Mouse (Mus musculus): ENCODE measurements at regions not wholly inside any gene's neighbourhood (a gene's known extent, or its start where the extent isn't known, plus 50 kb on each side); places are given as distances from the start of the nearest gene placed in this dataset.

- H3K4me3 ChIP-seq: no peak overlapping the region
- peaks cover 11% of the 10 kb centered on the region for H3K4me1 ChIP-seq (replicated peaks)
- no peaks in the 10 kb centered on the region for H3K36me3 ChIP-seq
- DNase-seq (ENCODE audit: low spot score): no peak
- 83% methylated on average over 3 of the region's 3 CpGs for WGBS
- H3K9me3 ChIP-seq: no peaks in the 10 kb centered on the region
- H3K27me3 ChIP-seq (ENCODE audit: insufficient read depth, poor library complexity, severe bottlenecking): peaks cover 8% of the 10 kb centered on the region; the same call in 1 of the 2 replicates
- no peak overlapping the region for H3K27ac ChIP-seq
Measured at GRCm38 (mm10) chr16:21323446-21324034, 99.4 kb upstream of the Vps8 start.

- DNase-seq (ENCODE audit: low spot score): no peak
- H3K27me3 ChIP-seq (ENCODE audit: insufficient read depth, poor library complexity, severe bottlenecking): peaks cover 1% of the 10 kb centered on the region; the same call in 1 of the 2 replicates
- H3K9me3 ChIP-seq: no peaks in the 10 kb centered on the region
- WGBS: 91% methylated on average over 4 of the region's 4 CpGs
- H3K36me3 ChIP-seq: peaks cover 6% of the 10 kb centered on the region; the same call in 1 of the 2 replicates
- no peak overlapping the region for H3K4me3 ChIP-seq
- H3K4me1 ChIP-seq (replicated peaks): peaks cover 18% of the 10 kb centered on the region
- H3K27ac ChIP-seq: no peak overlapping the region
Measured at GRCm38 (mm10) chr16:21327969-21328368, 94.9 kb upstream of the Vps8 start.

DNA sequence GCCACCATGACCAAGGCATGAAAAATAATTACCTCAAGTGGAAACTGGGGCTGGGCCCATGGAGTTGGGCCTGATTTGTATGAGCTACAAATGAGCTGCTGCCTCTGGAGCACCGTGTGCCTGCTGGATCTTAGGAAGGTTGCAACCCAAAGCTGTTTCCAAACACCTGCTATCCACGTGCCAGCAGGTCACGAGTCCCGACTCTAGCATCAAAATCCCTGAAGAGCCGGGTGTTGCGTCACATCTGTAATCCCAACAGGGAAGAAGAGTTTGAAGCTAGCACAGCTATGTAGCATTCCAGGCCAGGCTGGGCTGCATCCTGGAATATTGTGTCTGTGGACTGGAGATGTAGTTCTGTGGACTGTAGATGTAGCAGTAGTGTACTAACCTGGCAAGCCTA, 93.7 kb upstream of the Vps8 start:
- peaks cover 23% of the 10 kb centered on the region for H3K4me1 ChIP-seq (replicated peaks)
- no peaks in the 10 kb centered on the region for H3K27me3 ChIP-seq (ENCODE audit: insufficient read depth, poor library complexity, severe bottlenecking)
- H3K27ac ChIP-seq: no peak overlapping the region
- H3K9me3 ChIP-seq: no peaks in the 10 kb centered on the region
- H3K36me3 ChIP-seq: peaks cover 6% of the 10 kb centered on the region; the same call in 1 of the 2 replicates
- DNase-seq (ENCODE audit: low spot score): no peak
- no peak overlapping the region for H3K4me3 ChIP-seq
- WGBS: 85% methylated on average over 6 of the region's 6 CpGs

GRCm38 (mm10) chr16:21331229-21331628, 91.7 kb upstream of the Vps8 start:
- Histone ChIP-seq H3K9me3 (no peaks in the 10 kb centered on the region), H3K27ac (no peak overlapping the region), H3K4me3 (no peak overlapping the region), H3K36me3 (peaks cover 6% of the 10 kb centered on the region; the same call in 1 of the 2 replicates), H3K27me3 (ENCODE audit: insufficient read depth, poor library complexity, severe bottlenecking) (peaks cover 8% of the 10 kb centered on the region), H3K4me1 (replicated peaks) (peaks cover 23% of the 10 kb centered on the region)
- 92% methylated on average over 5 of the region's 5 CpGs for WGBS
- DNase-seq (ENCODE audit: low spot score): no peak

GRCm38 (mm10) chr16:21332411-21332810, 90.5 kb upstream of the Vps8 start:
- peak overlapping the region; percentile 96 for H3K27ac ChIP-seq
- peaks cover 23% of the 10 kb centered on the region for H3K4me1 ChIP-seq (replicated peaks)
- H3K36me3 ChIP-seq: peaks cover 6% of the 10 kb centered on the region; the same call in 1 of the 2 replicates
- peak overlapping the region; percentile 69 for H3K4me3 ChIP-seq
- peaks cover 11% of the 10 kb centered on the region for H3K27me3 ChIP-seq (ENCODE audit: insufficient read depth, poor library complexity, severe bottlenecking)
- DNase-seq (ENCODE audit: low spot score): no peak
- 73% methylated on average over 7 of the region's 7 CpGs for WGBS
- H3K9me3 ChIP-seq: no peaks in the 10 kb centered on the region

DNA sequence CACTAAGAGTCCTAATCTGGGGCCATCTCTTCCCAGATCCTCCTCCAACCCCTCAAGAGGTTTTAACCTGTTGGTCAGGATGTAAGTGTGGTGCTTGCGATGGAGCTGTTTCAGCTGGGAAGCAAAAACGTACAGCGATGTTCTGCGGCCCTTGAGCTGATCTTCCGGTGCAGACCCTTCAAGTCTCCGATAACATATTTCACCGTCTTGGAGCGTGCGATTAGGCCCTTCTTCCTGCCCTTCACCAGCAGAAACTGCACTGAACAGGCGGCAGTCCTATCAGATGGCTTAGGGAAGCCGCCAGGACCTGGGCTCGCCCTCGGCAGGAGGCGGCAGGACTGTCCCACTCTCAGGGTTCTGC, 90.1 kb upstream of the Vps8 start:
- peaks cover 11% of the 10 kb centered on the region for H3K27me3 ChIP-seq (ENCODE audit: insufficient read depth, poor library complexity, severe bottlenecking)
- H3K27ac ChIP-seq: peak overlapping the region; percentile 96
- no peaks in the 10 kb centered on the region for H3K9me3 ChIP-seq
- H3K4me1 ChIP-seq (replicated peaks): peaks cover 23% of the 10 kb centered on the region
- peaks cover 6% of the 10 kb centered on the region; the same call in 1 of the 2 replicates for H3K36me3 ChIP-seq
- WGBS: 2% methylated on average over 14 of the region's 14 CpGs
- peak overlapping the region; percentile 69 for H3K4me3 ChIP-seq
- DNase-seq (ENCODE audit: low spot score): no peak

GRCm38 (mm10) chr16:21333223-21333951, 89.5 kb upstream of the Vps8 start:
- peaks cover 23% of the 10 kb centered on the region for H3K4me1 ChIP-seq (replicated peaks)
- WGBS: 2% methylated on average over 44 of the region's 44 CpGs
- H3K27me3 ChIP-seq (ENCODE audit: insufficient read depth, poor library complexity, severe bottlenecking): peaks cover 16% of the 10 kb centered on the region
- DNase-seq (ENCODE audit: low spot score): peak; percentile 92
- H3K36me3 ChIP-seq: peaks cover 6% of the 10 kb centered on the region; the same call in 1 of the 2 replicates
- H3K4me3 ChIP-seq: peak overlapping the region; percentile 69
- peak overlapping the region; percentile 96 for H3K27ac ChIP-seq
- H3K9me3 ChIP-seq: no peaks in the 10 kb centered on the region

DNA sequence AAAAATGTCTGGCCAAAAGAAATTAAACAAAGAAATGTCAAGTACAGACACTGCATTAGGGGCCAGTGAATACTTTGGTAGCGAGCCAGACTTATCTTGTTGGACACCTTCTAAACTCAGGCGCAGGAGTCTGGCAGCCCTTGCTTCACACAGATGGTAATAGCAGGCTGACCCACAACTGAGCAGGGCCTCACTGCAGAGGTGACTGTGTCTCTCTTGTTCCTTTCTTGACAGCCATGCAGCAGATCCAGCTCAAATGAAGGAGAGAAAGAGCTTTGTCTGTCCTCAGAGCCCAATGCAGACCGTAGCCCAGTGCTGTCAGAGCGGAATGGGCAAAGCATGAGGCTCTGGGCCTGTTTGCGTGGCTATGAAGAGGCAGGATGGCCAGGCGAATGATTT, 83.9 kb upstream of the Vps8 start:
- Histone ChIP-seq H3K36me3 (no peaks in the 10 kb centered on the region), H3K27ac (peak overlapping the region; percentile 85), H3K9me3 (no peaks in the 10 kb centered on the region), H3K27me3 (ENCODE audit: insufficient read depth, poor library complexity, severe bottlenecking) (peaks cover 19% of the 10 kb centered on the region), H3K4me3 (no peak overlapping the region), H3K4me1 (replicated peaks) (peaks cover 26% of the 10 kb centered on the region)
- 79% methylated on average over 6 of the region's 6 CpGs for WGBS
- DNase-seq (ENCODE audit: low spot score): no peak

DNA sequence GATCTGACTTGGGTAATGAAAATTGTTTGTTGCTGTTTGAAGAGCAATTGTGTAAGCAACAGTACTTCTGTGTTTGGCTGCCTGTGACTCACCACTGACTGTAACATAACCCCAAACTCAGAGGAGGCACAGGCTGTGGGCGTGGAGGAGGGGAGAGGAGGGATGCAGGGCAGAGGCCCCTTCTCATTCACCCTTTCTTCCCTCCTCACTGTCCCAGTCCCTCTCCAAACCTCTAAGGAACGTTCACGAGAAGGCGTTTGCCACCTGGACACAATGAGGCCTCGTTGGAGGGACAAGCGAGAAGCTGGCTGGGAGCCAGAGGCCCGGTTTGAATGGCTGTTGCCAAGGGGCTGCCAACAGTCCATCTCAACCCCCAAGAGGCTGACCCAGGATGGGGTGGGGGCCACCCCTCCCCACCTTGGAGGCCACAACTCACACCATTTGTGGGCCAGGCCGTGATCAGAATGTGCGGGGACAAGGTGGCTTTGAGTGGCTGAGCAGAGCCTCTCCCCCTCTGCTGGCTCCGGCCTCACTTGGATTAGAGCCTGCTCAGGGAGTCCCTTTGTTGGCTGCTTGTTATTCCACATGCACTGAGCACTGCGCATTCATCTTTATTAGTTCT, 83.3 kb upstream of the Vps8 start:
- DNase-seq (ENCODE audit: low spot score): peak; percentile 15
- peak overlapping the region; percentile 85 for H3K27ac ChIP-seq
- H3K27me3 ChIP-seq (ENCODE audit: insufficient read depth, poor library complexity, severe bottlenecking): peaks cover 19% of the 10 kb centered on the region
- WGBS: 32% methylated on average over 11 of the region's 11 CpGs
- no peaks in the 10 kb centered on the region for H3K9me3 ChIP-seq
- no peaks in the 10 kb centered on the region for H3K36me3 ChIP-seq
- H3K4me1 ChIP-seq (replicated peaks): peaks cover 26% of the 10 kb centered on the region
- H3K4me3 ChIP-seq: no peak overlapping the region

DNA sequence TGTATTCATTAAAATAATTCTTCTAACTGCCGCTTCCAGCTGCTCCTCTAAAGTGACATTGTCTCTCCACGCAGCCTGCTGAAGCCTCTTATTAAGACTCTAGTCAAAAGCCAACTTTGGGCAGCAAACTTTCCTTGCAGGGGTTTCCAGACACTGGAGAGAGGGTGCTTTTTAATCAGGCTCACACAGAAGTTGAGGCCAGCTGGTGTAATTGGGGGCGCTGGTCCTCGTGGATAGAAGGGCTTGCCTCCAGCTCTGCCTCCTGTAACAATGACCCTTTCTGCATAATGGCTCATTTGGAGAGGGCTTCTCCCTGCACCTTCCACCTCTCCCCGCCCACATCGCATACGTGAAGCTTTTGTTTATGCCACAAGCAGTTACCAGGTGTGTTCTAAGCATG, 82.8 kb upstream of the Vps8 start:
- 52% methylated on average over 7 of the region's 7 CpGs for WGBS
- H3K9me3 ChIP-seq: no peaks in the 10 kb centered on the region
- H3K27ac ChIP-seq: peak overlapping the region; percentile 85
- no peak for DNase-seq (ENCODE audit: low spot score)
- peaks cover 18% of the 10 kb centered on the region for H3K27me3 ChIP-seq (ENCODE audit: insufficient read depth, poor library complexity, severe bottlenecking)
- no peaks in the 10 kb centered on the region for H3K36me3 ChIP-seq
- no peak overlapping the region for H3K4me3 ChIP-seq
- peaks cover 26% of the 10 kb centered on the region for H3K4me1 ChIP-seq (replicated peaks)

DNA sequence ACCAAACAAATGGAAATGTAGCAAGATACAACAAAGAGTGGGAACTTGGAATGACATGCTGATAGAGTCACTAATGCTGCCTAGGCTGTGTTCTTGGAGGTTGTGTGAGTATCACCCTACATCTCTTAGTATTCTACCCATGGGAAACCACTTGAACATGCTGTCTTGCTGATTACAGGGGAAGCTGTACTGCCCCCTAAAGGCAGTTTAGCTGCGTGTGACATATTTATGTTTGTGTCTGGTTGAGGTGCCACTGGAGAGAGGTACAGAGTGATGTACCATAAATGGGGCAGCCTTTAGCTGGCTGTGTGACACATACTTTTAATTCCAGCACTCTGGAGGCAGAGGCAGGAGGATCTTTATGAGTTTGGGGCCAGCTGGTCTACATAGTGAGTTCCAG, 73.0 kb upstream of the Vps8 start:
- Histone ChIP-seq H3K4me3 (no peak overlapping the region), H3K27ac (no peak overlapping the region), H3K9me3 (no peaks in the 10 kb centered on the region), H3K4me1 (replicated peaks) (peaks cover 11% of the 10 kb centered on the region; the same call in 1 of the 2 replicates), H3K27me3 (ENCODE audit: insufficient read depth, poor library complexity, severe bottlenecking) (no peaks in the 10 kb centered on the region), H3K36me3 (no peaks in the 10 kb centered on the region)
- DNase-seq (ENCODE audit: low spot score): no peak
- 69% methylated on average over 1 of the region's 1 CpGs for WGBS

DNA sequence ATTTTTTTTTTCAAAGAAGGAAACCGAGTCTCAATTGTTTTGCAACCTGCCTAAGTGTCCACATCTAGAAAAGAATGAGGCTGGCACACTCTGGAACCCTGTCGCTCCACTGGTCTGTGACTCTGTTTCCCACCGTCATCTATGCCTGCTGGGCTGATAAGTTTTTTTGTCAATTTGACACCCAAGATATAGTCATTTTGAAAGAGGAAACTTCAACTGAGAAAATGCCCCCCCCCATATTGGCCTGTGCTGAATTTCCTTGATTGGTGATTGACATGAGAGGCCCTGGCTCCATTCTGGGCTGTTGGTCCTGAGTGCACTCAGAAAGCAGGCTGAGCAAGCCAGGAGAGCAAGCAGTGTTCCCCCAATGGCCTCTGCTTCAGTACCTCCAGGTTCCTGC, 71.6 kb upstream of the Vps8 start:
- Histone ChIP-seq H3K36me3 (no peaks in the 10 kb centered on the region), H3K27ac (no peak overlapping the region), H3K9me3 (no peaks in the 10 kb centered on the region), H3K27me3 (ENCODE audit: insufficient read depth, poor library complexity, severe bottlenecking) (no peaks in the 10 kb centered on the region), H3K4me3 (no peak overlapping the region), H3K4me1 (replicated peaks) (peaks cover 12% of the 10 kb centered on the region)
- 82% methylated on average over 3 of the region's 3 CpGs for WGBS
- DNase-seq (ENCODE audit: low spot score): no peak

- WGBS: 57% methylated on average over 5 of the region's 5 CpGs
Measured at GRCm38 (mm10) chr16:21353111-21353510, 69.8 kb upstream of the Vps8 start.

More at GRCm38 (mm10) chr16:21353111-21353510, 69.8 kb upstream of the Vps8 start:
- no peak for DNase-seq (ENCODE audit: low spot score)
- no peaks in the 10 kb centered on the region for H3K36me3 ChIP-seq
- H3K27ac ChIP-seq: no peak overlapping the region
- no peak overlapping the region for H3K4me3 ChIP-seq
- peaks cover 20% of the 10 kb centered on the region for H3K4me1 ChIP-seq (replicated peaks)
- no peaks in the 10 kb centered on the region for H3K9me3 ChIP-seq
- H3K27me3 ChIP-seq (ENCODE audit: insufficient read depth, poor library complexity, severe bottlenecking): no peaks in the 10 kb centered on the region

All from hindbrain, embryonic 10.5 days (tissue).